Mouse (Mus musculus): ENCODE data around the gene Alx3.

Alx3 gene

DNA sequence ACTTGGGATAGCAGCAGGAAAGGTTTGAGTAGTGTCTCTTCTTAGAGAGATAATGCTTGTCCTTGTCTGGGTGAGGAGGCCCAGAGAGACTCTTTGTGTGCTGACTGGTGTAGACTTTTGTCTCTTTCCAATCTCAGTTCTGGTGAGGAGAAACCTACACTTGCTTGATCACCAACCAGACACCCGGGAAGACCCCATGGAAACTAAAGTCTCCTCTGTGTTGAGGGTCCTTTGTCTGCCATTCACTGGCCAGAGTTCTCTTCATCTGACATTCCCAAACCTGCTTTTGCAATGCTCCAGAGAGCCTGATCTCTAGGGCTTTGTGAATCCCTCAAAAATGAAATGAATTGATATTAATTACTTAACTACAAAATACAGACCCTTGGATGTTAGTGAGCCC is 10.9 kb upstream of the Alx3 start:
- DNase-seq: no peak

DNA sequence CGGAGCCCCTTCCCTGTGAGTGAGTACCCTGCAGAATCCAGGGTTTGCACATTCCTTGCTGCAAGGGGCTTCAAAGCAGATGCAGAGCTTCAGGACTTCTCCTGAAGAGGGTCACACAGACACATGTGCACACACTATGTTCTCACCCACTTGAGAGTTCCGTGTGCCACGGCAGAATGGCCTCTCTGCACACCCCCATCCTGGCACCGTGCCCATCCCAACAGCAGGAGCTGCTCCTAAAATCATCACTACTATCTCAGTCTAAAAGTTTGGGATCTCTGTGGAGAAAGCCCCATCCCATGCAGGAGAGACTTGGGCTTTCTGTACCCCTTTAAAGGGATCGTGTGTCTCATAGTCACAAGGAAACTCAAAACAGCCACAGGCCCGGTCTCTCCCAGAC is 8.3 kb upstream of the Alx3 start:
- DNase-seq: no peak

DNA sequence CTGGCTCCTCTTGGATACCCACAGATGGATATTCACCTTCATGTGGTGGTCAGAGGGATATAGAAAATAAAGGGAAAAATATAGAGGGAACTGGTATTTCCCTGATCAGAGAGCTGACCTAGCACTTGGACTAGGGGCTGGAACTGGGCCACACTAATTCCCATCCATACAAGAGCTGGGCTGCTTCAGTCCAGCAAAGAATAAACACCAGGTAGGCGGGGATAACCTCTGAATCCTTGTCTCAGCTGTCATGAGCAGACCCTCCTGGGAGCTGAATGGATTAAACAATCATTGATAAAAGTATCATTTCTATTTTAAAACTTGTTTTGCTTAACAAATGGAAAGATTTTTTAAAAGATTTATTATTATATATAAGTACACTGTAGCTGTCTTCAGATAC is 3.2 kb upstream of the Alx3 start:
- no peak for DNase-seq

DNA sequence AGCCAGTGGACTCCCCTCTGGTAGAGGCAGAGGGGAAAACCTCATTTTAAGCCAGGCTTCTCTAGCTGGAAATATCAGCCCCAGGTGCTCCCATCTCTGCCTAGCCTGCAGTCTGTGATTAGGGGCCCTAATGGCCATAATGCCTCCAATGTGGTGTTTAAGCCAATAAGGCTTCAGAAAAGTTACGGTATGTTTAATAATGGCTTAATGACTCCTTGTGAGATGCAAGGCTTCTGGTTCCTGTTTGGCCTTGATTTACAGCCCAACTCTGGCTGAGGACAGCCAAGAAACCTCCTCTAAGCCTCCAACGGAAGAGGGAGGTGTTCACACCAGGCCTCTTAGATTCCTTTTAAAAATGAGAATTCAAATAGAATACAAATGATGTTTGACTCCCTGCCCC is 1.2 kb upstream of the Alx3 start:
- DNase-seq: no peak

DNA sequence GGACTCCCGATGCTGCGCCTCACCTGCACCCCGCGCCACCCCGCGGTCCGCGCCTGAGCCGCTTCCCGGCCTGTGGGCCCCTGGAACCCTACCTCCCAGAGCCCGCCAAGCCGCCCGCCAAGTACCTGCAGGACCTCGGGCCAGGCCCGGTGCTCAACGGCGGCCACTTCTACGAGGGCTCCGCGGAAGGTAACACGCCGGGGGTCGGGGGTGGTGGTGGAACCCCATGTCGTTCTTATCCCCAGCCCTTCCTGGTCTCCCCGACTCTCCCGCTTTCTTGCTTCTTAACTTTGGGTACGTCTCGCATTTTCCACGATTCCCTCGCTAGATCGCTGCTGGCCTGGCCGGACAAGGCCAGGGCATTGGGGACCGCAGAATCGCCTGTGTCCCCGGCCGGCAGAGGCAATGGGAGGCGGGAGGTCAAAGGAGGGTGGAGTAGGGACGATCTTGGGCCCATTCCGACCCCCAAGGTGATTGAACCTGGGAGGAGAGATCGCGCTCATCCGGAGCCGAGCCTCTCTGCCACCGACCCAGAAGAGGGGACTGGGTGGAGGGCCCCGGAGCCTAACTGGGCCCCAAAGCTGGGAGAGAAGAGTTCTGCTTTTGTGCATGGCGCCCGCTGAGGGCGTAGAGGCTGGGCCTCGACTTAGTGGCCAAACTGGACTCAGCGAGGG is 570 bp downstream of the Alx3 start:
- DNase-seq: no peak

DNA sequence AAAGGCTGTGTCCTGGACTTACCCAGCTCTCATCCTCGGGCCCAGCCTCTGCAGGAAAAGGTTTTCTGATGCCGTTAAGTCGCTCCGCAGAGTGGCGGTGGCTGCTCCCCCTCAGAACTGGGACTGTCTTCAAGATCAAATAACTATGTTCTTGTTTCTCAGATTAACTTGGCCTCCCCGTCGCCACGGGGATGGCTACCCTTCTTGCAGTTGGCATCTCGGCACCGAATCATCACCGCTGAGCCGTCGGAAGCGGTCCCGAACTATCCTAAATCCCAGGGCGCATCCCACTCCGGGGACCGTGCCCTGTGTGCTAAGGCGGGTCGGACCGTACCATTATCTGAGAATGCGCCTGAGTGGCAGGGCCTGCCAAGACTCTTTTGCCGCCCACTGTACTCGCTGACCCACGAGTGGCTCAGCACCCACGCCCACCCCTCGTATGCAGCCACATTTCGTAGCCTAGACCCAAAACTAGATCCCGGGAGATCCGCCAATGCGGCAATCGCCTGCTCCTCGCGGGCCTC is 1.2 kb downstream of the Alx3 start:
- DNase-seq: no peak

DNA sequence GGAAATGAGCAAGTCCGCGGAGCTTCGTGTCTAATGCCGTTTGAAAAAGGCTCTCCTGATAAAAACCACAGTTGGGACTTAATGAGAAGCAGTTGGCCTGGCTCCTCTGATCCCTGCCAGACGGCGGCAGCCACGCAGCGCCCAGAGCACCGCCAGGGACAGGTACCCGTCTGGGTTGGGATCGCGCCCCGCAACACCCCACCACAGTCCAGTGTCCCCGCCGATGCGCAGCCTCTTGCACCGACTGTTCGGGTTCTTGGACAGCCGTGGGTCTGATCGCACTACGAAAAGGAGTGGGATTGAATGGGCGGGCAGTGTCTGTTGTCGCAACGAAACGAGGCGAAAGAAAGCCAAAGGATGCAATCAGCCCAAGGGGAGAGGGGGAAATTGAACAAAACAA is 1.7 kb downstream of the Alx3 start:
- no peak for DNase-seq

DNA sequence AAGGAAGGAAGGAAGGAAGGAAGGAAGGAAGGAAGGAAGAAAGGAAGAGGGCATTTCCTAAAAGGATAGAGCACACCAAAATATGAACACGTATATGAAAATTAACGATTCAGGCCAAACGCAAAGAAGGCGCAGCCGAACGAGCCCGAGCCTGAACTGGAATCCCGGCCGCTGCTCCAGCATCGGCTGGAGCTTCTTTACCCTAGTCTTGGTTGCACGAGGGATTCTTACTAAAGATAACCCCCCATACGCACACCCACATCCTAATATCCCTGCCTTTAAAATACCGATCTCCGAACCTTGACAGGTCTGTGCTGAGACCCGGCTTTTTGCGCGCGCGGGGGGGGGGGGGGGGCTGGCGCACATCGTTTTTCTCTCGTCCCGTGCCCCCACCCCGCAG is 2.3 kb downstream of the Alx3 start:
- DNase-seq: no peak

DNA sequence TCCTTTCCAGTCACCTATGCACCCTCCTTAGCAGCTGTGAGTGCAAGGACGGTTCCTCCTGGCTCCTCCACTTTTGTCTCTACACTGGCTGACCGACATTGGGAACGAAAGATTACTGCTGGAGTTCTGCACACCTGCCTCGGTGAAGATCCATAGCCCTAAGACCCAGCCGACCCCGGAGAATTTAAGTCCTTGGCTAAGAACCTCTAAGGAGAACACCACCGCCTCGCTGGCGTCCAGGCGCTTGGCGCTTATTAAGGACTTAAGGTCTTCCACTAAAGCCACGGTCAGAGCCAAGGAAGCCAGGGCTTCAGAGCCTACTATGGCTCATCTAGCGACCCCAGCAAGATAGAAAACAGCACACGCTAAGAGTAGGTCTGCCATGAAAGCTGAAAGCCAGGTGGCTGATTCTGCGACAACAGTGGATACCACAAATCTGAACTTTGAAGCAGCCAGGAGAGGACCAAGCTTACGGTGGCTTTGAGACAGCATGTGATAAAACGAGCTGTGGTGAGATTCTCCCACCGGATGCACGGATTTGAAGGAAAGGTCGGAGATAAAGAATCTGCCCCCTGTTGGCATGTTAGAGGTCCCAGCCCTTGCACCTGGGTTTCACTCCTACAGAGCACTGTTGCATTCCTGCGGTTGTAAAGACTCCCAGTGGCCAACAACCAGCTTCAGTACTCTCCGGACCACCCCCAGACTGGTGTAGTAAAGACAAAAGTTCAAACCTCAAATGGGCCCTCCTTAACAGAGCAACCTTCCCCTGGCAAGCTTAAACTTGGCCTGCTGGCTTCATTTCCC is 3.0 kb downstream of the Alx3 start:
- DNase-seq: no peak

DNA sequence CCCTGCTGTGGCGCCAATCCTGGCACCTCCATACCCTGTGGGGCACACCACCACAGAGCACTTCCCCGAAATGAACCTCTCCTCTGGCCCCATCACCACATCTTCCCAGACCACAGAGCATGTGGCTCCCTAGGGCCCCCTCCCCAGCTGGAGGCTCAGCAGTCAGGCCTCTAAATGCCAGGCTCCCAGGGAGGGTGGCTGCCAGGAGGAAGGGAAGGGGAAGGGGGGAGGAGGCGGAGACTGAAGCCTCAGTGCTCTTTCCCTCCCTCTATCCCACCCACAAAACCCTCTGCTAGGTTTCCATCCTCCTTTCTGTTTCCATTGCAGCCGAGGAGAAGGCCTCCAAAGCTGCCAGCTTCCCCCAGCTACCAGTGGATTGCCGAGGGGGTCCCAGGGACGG is 5.3 kb downstream of the Alx3 start:
- DNase-seq: no peak

DNA sequence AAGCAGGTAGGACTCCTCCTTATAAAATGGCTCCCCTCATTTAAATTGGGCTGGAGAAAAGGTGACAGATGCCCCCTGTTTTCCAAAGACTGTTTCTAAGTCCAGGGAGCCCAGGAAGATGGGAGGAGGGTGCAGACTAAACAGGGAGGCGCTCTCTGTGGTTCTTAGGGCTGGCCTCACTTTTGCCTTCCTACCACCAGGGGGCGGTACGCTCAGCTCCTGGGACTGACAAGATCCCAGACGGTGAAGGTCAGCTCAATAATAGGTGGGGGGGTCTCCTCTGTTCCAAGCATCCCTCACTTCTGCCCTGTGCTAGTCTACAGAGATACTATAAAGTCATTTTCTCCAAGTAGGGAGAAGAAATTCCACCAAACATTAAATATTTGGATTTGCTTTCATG is 10.5 kb downstream of the Alx3 start:
- no peak for DNase-seq

DNA sequence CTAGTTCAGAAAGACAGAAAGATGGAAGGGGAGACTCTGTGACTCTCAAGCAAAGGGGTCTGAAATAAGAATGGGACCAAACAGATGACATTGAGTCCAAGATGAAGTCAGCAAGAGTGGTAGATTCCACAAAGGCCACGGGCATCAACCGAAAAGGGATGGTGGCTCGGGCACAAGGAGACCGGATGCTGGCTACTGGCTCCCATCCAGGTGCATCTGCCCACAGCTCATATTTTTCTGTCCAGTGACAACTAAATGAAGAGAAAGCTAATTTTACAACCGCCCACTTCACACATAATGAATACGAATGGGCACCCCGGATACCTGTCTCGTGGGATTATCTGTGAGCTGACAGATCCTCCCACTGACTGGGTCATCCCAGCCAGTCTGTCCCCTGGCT is 12.4 kb downstream of the Alx3 start:
- no peak for DNase-seq

DNA sequence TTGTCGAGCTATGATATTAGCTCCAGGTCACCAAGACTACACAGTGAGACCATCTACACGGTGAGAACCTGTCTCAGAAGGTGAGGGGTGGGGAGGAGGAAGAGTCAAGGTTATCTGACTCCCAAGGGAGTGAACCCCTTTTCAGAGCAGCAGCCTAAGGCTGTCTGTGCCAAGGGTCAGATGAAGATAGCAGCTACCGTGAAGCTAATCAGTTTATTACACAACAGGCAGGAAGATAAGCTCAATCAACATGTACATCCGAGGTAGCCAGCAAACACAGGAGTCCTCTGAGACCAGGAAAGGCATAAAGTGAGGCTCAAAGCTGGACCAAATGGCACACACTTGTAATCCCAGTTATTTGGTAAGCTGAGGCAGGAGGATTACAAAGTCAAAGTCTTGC is 14.0 kb downstream of the Alx3 start:
- no peak for DNase-seq

DNA sequence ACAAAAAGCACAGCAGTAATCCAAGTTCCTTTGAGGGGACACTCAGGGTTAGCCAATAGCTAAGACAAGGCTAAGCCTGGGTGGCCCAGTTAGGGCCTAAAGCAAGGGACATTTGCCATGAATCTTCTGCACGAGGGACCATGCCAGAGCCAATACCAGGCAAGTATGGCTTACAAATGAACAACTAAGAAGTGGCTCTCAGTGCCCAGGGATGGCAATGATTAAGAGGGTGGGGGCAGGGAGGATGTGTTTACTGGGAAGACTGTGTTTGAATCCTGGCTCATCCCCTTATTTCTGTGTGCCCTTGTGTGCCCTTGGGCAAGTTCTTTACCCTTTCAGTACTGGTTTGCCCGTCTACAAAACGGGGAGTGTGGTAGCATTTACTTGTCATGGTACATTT is 14.5 kb downstream of the Alx3 start:
- DNase-seq: no peak

DNA sequence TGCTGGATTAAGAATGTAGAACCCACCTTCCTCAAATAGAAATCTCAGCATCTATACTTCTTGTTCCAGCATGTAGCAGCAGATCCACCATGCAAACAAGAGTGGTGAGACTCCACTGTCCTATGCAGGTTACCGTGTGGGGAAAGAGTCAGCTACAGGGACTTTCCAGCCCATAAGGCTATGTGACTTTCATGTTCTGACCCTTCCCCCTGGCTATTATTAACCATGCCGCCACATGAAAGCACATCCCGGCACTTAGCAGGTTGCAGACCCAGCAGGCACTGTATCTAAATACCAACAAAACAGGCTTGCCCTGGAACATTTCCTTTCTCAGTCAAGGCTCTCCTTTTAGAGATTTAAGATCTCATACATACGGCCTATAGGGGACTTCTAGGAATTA is 16.6 kb downstream of the Alx3 start:
- DNase-seq: no peak

DNA sequence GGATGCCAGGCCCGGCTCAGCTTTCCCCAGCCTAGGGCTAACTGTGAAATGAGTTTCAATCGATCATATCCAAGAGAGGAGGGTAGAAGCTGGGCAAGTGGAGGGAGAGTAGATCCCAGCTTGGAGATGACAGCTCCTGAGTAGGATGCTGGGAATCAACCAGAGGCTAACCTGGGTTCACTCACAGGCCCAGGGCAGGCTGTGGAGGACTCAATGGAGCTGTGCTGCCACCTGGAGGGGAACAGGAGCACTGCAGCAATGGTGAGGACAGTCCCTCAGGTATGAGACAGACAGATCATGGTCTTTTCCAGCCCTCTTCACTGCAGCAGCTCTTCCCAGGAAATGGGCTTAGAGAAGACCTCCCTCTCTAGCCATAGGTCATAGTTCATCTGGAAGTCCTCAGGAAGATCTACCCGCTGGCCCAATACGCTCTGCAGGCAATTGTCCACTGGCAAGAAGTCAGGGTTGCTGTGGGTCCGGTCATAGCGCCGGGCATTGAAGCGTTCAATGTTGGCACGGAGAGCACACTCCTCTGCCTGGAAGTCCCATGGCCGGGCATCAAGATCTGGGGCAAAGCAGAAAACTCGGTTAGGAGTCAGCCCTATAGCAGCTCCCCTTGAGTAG is 18.2 kb downstream of the Alx3 start:
- peak; percentile 50 for DNase-seq

DNA sequence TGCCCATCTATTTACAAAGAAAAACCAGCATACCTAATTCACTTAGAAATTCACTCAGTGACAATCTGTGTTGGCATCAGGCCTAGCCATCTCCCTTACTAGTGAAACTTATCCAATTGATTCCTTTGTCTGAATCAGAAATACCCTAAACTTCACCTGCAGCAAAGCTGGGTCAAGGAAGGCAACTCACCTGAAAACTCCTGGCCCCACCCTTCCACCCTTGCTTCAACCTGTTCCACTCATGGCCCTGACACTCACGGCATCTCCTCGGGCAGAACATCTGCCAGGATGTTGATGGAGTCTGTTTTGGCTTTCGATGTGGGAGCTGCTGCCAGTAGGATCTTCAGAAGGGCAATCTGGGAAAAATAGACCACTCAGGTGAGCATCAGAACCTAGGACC is 23.0 kb downstream of the Alx3 start:
- DNase-seq: no peak

DNA sequence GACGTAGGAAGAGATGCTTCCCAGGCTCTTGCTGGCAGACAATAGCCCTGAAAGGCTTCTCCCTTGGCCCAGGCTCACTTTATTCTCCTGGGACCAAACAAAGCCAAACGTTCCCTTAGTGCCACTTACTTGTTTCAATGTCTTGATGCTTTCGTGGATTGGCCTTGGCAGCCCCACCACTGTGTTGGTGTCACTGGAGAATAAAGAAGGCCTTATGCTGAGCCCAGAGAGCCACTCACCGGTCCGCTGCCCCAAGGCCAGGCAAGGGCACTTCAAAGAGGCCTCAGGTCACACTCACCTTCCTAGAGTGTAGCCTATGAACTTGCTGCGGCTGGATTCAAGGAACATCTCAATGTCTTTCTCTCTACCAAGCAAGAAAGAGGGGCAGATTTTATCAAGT is 25.1 kb downstream of the Alx3 start:
- peak; percentile 1 for DNase-seq

DNA sequence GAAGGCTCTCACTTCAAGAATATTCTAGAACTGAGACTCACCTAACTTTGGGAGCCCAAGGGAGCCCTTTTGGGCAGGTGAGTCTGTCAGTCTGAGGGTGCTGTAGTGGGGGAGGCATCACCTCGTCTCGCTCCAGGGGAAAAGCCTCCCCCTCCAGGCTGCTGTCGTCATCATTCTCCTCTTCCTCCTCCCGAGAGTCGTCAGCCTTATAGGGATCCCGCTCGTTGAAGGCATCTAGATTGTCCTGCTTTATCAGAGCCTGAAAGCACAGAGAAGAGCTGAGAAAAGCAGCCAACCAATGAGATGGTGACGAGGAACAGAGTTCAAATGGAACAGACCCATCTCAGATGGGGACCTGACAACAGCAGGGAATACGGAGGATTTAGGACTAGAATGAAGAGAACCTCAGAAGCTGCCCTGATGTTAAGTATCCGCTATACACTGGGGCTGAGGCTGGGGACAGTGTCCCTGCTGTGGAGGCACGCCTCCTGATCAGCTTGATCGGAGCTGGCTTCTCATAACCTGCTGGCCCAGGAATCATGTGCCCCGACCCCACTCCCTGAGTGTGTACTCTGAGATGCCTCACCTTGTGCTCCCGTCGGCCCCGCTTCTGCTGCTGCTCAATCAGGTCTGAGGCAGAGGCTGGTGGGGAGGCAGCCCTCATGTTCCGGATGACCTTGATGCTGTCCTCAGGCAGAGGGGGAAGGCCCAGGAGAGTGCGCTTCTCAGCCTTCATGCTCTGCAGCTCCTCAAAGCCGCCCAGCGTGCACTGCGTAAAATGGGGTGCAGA is 26.6 kb downstream of the Alx3 start:
- DNase-seq: peak; percentile 3

DNA sequence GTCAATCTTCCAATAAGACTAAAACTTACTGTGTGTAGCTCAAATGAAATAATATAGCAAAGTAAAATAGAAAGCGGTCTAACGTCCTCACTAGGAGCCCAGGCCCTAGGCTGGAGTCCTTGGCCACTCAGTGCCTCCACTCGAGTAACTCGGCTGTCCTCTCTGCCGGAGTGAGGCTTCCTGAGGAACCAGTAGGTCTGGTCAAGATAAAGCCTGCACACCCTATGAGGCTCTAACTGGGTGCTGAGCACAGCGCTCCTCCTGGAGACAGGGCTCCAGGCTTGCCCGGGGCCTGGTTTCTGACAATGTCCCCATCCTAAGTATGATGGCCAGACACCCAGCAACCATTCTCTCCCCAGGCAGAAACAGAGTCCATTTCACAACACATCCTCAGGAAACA is 27.7 kb downstream of the Alx3 start:
- peak; percentile 0 for DNase-seq

DNA sequence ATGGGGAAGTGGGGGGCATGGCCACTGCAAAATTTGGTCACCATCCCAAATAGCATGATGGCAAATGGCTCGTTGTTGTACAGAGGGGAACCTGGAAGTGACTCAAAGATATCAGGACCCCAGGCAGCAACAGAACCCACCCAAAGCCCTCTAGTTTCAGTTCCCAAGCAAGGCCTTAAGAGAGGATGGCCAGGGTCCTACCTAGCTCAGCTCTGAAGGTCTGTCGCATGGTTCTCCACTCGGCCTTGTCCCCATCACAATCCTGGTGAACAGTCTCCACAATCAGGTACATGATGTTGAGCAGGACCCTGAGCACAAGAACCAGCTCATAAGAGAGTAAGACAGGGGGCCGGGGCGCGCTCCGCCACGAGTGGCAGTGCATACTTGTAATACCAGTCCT is 29.6 kb downstream of the Alx3 start:
- no peak for DNase-seq

DNA sequence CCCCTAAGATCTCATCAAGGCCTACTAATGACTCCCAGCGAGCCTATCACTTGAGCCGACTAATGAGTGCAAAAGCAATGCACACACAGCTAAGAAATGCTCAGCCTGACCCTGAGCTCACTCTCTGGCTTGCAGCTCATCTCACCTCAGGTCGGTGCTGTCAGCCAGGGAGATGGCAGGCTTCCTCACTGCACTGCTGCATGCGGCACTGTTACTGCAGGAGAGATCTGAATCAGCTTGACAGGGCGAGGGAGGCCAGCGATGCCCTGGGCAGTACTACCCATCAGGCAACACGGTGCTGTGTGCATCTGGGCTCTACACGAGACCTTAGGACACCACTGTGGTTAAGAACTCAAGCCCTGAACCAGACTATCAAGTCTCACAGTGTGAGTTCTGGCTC is 30.7 kb downstream of the Alx3 start:
- DNase-seq: no peak

DNA sequence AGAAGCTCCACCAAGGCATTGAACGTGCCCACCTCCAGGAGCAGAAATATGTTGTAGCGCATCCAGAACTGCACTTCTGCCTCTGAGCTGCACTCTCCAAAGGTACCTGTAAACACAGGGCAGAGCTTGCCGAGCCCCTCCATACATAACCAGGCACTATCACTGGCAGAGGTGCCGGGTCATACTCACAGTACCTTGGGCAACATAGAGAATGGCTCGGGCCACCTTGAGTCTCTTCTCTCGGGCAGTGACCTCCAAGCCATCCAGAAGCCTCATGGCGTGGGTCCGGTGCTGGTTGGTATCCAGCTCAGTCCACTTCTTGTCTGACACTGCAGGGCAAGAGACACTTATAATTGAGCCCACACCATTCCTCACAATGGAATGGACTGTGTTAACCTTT is 31.9 kb downstream of the Alx3 start:
- DNase-seq: no peak

Data from cerebellum, adult 11-12 months (tissue).